Mouse (Mus musculus): ENCODE measurements at regions not wholly inside any gene's neighbourhood (a gene's known extent, or its start where the extent isn't known, plus 50 kb on each side); places are given as distances from the start of the nearest gene placed in this dataset.
"Not testable (repeated sequence)": the region's sequence is repeated elsewhere in the genome, so short reads cannot be mapped to it uniquely, and the experiment has no call there.

DNA sequence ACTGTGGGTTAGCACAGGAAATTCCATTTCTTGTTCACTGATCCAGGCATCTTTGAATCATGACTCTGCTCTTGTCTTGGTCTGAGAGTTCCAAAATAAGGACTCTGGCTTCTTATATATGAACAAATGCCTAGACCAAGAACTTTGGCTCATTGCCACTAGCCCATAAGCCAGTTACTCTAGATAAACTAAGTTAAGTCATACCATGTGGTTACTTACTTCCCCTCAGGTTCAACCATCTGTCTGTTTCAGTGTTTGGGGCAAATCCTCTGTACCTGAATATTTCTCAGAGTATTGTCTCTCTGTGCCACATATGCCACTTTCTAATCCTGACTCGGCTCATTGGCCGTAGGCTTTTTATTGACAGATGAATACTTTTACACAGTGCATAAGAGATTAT lies 454.7 kb upstream of the Tbl1xr1 start:
- no peak for DNase-seq (ENCODE audit: low spot score in 2 of 2)

DNA sequence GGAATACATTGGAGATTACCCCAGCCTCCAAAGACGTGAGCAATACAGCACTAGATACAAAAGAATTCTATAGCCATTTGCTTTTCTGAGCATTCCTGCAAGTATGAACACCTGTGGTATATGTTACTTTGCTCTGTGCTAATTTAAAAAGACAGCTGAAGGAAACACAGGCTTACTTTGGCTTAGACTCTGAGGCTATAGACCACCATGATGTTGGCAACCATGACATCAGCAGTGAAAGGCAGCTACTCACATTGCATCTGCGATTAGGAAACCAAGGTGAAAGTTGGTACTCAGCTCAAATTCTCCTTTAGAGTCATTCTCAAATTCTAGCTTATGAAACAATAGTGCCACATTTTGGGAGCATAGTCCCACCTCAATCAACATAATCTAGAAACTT lies 451.4 kb upstream of the Tbl1xr1 start:
- DNase-seq (ENCODE audit: low spot score in 2 of 2): no peak

DNA sequence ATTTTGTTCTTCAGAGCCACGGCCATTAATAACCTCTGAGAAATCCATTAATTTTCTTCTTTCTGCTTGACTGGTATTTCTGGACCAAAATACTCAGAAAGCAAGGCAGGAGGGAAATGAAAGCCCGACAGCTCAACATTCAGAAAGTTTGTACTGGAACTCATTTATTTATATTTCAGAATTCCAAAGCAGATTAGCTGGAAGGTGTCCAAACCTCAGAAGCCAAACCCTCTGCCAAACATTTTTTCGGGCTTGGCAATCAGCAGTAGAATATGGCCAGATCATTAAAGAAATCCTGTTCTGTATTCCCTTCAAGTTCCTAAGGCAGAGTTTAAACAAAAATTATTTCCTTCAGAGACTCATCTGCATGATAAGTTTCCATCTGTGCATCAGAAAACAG lies 450.4 kb upstream of the Tbl1xr1 start:
- DNase-seq (ENCODE audit: low spot score in 2 of 2): peak in 1 of 2 experiments; percentile 39

DNA sequence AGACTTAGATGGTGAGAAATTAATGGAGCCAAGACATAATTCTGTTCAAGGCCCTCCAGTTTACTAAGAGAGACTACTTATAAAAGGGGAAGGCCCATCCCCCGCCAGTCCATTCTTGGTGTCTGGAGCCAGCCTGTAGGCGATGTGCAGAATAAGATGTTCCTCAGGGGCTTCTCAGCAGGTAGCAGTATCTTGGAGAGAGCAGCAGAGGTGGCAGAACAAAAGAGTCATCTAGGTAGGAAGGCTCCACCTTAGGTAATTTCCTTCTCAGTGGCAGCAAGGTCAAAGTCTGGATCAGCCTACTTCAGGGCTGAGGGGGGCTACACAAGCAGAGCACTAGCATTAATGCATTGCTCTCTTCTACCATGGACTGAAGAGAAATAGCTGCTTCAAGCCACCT lies 449.4 kb upstream of the Tbl1xr1 start:
- not testable (repeated sequence) for DNase-seq (ENCODE audit: low spot score in 2 of 2)

DNA sequence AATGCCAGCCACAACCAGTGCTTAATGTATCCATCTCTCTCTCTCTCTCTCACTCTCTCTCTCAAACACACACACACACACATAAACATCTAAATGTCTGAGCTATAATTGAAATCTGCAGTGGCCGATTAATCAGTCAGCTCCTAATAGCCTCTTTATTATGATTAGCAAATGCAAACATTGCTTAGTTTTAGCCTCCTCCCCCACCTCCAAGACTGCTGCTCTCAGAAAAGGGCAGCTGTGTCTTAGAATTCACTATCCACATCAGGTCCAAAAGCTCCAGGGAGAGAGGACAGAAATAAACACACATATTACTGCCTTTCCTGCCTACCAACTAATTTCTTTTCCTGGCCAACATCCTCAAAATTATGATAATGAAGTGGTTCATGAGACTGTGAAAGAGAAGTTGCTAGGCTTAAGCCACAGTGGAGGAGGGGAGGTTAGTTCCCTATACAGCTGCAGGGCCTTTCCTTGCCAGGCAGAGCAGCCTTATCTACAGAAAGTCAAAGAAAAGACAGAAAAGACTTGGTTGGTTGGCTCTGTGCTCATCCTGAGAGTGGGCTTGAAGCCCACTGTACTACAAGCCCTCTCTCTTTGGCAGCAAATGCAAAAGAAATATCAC lies 442.7 kb upstream of the Tbl1xr1 start:
- no peak for DNase-seq (ENCODE audit: low spot score in 2 of 2)

DNA sequence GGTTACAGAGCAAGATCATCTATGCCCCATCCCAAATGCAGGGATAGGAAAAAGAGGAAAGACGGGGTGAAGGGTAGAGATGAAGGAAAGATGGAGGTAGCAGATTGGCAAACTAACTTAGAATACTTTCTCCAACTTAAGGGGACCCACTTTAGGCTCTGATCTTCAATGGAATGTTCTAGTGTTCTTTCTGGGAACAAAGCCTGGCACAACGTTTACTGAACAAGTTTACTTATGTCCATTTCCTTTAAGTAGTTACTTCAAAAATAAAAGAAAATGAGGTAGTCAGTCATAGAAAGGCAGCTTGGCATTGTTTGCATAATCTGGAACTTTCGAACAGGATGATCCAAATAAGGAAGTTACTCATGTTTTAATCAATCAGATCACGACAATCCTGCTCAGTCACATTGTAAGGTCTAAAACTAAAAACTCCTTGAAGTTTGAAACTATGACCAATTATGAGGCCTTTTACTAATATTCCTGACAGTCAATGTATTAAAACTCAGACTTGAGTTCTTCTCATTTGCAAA lies 441.7 kb upstream of the Tbl1xr1 start:
- no peak for DNase-seq (ENCODE audit: low spot score in 2 of 2)

DNA sequence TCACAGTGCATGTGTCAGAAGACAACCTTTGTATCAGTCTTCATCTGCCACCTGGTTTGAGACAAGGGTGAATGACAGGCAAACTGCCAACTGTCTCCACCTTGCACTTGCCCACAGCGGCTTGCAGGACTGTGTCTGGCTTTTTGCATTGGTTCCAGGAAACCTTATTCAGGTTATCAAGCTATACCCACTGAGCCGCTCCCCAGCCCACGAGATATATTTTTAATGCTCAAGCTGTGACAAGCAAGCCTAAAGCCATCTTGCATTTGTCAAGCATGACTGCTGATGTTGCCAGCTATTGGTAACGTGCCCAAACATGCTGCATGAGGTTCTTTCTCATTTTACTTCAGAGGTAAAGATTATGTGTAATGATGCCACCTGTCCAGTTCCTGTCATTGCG lies 437.6 kb upstream of the Tbl1xr1 start:
- no peak for DNase-seq (ENCODE audit: low spot score in 2 of 2)

DNA sequence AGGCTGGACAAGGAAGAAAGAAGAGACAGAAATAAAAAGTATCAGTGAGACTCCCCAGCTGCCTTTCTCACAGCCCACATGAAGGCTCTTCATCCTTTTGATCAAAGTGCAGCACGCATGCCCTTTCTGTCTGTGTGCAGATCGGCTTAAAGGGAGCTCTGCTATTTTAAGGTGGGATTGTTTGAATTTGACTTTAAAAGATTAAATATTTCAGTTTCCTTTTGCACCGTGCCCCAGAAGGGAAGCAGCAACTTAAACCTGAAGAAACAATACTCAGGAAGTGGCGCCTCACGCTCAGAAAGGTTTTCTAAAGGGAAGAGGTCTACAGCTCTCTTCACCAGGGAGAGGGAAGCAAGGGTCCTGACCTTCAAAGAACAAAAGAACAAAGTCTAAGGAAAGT lies 436.9 kb upstream of the Tbl1xr1 start:
- no peak for DNase-seq (ENCODE audit: low spot score in 2 of 2)

DNA sequence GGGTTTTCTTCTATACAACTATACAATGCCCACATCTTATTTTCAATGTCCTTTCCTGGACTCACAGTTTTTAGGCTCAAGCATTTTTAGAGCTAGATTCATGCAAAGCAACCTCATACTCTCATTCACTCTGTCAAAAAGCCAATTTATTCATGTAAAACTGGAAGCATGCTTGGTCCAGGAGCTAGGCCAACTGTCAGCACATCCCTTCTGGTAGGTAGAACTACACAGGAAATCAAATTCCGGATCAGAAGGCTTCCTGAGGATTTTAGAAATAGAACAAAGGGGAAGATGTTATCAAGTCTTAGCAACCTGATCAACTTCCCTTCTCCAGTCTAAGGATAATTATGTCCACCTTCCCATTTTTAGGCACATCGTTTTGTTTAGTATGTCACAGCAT lies 432.4 kb upstream of the Tbl1xr1 start:
- no peak for DNase-seq (ENCODE audit: low spot score in 2 of 2)

DNA sequence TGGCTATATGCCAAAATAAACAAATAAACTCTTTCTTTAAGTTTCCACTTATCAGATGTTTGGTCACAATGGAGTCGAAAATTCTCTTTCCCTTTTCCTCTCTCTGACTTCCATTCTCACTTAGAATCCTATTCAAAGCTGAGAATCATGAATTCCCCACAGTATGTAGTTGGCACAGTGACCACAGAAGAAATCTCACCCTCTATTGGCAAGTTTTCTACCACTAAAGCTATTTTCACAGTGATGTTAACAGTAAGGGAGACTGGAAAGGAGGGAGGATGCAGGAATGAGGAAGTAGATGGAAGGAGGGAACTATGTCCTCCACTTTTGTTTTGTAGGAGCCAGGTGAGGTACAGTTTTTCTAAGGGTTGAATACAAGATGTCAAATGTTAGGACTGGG lies 431.2 kb upstream of the Tbl1xr1 start:
- DNase-seq (ENCODE audit: low spot score in 2 of 2): peak; percentile 3 to 49

DNA sequence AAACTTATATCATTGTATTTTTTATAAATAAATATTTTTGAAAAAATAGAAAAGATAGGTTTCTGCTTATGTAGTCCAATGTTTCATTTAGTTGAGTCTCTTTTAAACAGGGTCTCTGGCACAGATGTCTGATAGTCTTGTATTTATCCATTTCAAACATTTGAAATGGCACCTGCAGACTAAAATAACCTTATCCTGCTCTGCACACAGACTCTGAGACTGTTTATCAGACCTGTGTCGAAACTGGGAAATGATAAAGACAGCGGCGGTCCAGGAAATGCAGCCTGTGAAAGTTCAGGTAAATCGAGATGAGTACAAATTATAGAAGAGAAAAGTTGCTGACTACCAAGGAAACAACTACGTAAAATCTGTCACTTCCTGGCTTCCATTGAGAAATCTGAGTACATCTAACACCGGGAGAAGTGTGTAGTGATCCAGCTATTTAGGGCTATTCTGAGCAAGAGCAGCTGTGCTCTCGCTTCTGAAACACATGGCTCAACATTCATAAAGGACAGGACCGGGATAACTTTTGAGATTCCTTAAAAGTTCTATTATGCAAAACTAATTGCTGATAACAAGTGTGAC lies 426.5 kb upstream of the Tbl1xr1 start:
- DNase-seq (ENCODE audit: low spot score in 2 of 2): no peak

DNA sequence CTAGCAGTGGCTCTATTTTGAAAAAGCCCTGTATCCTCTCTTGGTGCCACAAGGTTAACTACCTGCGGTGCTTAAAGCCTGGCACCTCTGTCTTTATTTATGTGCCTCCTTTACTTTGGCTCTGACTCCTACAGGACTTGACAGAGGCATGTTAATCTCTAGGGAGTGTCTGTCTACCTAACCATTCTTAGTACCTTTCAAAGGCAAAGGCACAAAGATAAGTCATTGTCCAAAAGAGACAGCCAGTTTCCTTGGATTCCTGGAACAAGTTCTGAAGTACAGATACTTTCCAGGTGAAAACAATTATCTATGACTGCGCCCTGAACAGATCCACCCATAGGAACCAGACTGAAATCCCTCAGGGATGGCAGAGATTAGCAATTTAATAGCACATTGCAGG lies 421.2 kb upstream of the Tbl1xr1 start:
- DNase-seq (ENCODE audit: low spot score in 2 of 2): no peak

DNA sequence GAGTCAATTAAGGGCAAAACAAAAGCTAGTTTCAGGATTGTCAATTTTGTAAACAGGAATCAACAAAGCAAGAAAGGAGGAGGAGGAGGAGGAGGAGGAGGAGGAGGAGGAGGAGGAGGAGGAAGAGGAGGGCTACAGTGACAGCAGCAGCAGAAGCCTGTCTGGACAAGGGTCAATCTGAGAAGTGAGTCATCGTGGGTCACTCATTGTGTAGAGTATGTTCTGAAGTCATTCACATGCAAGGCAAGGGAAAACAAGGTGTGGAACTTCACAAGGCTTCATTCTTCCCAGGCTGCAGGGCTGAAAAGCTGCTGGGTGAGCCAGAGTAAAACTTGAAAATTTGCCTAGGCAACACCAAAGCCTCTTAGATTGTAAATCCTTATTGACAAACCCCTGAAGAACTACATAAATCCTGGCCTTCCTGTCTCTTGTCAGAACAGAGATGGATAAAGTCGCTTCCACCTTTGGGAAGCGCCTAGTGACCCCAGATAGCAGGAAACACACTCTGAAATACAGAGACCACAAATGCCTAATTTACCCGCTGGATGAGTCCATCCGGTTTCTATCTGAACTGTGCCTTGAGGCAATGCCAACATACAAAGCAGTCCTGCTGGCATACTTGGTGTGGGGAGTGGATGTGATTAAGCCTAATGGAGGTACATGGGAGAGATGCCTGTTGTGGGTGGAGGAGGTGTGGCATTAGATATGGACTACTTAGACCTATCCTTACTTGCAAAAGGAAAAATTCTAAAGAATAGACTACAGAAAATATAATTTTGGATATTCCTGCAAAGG lies 408.9 kb upstream of the Tbl1xr1 start:
- DNase-seq (ENCODE audit: low spot score in 2 of 2): no peak

DNA sequence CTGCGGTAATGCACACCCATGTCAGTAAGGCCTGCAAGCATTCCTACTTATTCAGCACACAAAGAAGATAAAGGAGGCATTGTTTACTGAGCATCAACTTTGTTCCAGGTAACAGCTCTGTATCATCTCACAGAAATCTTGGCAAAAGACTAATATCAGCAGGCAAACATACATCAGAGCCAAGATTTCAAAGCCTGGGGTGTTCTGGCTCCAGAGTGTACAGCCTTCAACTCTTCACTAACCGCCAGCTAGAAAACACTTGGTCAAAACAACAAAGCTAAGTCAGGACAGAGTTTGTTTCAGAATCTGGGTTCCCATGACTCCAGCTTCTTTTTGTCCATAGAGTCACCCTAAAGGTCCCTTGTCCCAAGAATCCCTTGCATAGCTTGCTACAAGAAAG lies 404.6 kb upstream of the Tbl1xr1 start:
- no peak for DNase-seq (ENCODE audit: low spot score in 2 of 2)

DNA sequence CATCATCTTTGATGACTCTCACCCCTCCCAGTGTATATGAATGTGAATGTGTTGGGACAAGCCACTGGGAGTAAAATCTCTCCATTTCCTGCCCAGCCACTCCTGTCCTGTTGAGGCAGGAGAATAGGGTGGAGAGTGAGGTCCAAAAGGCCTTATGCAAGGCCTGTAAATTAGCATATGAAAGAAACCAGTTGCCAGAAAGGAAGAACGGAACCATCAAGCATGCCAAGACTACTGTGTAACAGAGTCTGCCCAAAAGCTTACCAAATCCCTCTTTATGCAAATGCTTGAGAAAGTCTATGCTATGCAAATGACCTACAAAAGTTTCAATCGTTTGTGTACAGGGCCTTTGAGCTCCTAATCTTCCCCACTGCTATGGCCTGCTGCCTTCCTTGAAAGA lies 404.0 kb upstream of the Tbl1xr1 start:
- peak in 1 of 2 experiments; percentile 27 for DNase-seq (ENCODE audit: low spot score in 2 of 2)

DNA sequence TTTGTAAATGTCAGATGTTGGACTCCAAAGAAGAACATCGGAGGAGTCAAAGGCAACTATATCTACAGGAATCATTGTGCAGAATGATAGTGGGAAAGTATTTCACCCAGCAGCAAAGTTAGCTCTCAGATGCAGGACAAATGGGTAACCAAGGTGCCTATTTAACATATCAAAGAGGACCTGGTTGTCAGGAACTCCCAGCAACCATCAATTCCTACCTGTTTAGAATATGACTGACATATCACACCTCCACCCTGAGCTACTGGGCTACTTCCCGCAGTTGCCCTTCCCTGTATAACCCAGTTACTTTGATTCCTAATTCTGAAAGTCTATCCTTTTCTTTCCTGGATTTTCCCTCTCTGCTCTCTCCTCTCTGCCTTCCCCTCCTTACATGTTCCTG lies 403.0 kb upstream of the Tbl1xr1 start:
- no peak for DNase-seq (ENCODE audit: low spot score in 2 of 2)

DNA sequence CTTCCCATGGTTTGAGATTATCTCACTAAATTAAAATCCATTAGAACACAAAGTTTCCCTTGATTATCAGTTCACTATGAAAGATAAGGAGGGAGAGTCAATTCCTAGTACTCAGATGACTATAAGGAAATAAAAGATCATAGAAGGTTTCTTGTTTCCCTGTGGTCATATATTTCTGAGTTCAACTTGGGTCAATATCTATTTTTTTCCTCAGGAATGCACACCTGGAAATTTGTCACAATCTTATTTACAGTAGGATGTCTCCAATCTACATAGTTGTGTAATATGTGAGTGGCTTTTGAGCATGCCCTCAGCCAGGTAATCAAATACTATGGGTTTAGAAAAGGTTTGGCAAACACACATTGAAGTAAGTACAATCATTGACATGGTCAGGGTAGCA lies 398.2 kb upstream of the Tbl1xr1 start:
- no peak for DNase-seq (ENCODE audit: low spot score in 2 of 2)

DNA sequence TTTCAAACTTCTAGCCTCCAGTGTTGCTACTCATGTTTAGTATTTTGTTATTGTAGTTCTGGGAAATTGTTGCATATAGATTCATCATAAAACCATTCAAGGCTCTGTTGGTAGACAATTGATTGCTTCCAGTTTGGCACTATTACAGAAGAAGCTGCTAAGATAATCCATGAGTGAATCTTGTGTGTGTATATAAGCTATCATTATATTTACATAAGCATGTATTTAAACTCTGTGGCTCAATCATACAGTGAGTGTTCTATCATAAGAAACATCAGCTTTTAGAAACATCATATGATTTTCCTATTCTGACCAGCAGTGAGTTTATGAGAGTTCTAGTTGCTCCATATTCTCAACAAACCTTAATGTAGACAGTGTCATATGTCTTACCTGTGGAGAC lies 397.7 kb upstream of the Tbl1xr1 start:
- no peak for DNase-seq (ENCODE audit: low spot score in 2 of 2)

DNA sequence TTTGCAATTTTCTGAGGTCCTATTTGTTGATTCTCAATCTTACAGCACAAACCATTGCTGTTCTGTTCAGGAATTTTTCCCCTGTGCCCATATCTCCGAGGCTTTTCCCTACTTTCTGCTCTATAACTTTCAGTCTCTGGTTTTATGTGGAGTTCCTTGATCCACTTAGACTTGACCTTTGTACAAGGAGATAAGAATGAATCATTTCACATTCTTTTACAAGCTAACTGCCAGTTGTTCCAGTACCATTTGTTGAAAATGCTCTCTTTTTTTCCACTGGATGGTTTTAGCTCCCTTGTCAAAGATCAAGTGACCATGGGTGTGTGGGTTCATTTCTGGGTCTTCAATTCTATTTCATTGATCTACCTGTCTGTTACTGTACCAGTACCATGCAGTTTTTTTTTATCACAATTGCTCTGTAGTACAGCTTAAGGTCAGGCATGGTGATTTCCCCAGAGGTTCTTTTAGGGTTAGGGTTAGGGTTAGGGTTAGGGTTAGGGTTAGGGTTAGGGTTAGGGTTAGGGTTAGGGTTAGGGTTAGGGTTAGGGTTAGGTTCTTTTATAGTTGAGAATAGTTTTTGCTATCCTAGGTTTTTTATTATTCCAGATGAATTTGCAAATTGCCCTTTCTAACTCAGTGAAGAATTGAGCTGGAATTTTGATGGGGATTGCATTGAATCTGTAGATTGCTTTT lies 378.3 kb upstream of the Tbl1xr1 start:
- DNase-seq (ENCODE audit: low spot score in 2 of 2): not testable (repeated sequence)

DNA sequence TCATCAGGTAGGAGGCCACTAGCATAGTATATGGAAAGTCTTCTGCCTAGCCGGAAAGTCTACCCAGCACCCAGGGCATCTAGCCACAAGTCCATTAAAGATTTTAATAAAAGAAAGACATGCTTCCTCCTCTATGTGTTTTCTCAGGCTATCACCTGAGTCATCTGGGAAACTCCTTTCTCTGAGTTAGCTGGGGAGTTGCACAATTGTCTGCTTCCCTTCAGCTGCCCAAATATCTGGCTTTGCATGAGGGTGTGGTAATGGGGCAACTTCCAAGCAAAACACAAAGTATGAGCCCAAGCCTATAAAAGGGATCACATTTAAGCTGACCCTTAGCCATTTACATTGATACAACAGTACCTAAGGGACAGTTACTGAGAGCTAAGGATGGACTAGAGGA lies 376.9 kb upstream of the Tbl1xr1 start:
- DNase-seq (ENCODE audit: low spot score in 2 of 2): no peak

DNA sequence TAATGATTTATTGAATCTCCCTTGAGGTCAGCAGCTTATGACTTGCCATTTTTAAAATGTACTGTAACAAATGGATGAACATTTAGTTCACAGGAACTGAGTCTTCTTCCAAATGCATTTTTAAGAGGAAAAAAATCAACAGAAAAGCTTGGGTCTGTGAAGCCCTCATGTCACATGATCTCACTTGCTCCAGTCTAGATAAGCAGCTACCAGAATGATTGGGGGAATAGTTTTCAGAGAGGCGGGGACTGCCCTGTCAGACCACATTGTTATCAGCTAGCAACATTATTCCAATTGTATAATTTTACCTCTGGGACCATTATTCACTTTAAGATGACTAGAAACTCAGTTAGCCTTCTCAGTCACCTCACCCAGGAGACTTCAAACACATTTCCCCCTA lies 376.1 kb upstream of the Tbl1xr1 start:
- no peak for DNase-seq (ENCODE audit: low spot score in 2 of 2)

DNA sequence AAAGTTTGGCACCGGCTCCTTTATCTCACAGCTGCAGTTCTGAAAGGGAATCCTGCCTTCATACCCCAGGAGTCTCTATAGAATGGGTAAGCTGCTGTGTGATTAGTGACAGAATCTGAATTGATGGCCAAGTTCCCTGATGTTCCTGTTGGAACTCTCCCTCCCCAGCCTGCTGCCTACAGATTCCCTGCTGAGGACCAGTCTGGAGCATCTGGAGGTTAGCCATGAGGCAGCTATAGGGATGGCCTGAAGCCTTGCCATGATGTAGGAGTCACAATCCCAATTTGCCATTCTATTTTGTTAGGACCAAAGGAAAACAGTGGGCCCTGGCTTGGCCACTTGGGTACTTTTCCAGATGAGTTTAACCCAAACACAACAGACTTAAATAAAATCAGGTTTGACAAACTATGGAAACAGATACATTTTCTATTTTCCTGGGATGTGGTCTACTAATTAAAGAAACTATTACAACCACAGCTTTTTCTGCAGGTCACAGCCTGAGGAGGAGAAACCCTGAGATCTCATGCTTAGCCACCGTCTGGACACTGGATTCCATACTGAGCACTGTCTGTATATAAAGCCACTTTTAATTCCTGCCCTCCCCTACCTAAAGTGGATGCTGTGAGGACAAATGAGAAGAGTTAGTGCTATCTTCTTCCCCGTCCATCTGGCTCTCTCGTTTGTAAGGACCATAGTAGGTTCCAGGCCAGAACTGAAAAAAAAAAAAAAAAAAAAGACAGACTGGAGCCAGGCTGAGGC lies 349.5 kb upstream of the Tbl1xr1 start:
- DNase-seq (ENCODE audit: low spot score in 2 of 2): no peak
